Mouse (Mus musculus): ENCODE data around the gene Sept11.

DNA sequence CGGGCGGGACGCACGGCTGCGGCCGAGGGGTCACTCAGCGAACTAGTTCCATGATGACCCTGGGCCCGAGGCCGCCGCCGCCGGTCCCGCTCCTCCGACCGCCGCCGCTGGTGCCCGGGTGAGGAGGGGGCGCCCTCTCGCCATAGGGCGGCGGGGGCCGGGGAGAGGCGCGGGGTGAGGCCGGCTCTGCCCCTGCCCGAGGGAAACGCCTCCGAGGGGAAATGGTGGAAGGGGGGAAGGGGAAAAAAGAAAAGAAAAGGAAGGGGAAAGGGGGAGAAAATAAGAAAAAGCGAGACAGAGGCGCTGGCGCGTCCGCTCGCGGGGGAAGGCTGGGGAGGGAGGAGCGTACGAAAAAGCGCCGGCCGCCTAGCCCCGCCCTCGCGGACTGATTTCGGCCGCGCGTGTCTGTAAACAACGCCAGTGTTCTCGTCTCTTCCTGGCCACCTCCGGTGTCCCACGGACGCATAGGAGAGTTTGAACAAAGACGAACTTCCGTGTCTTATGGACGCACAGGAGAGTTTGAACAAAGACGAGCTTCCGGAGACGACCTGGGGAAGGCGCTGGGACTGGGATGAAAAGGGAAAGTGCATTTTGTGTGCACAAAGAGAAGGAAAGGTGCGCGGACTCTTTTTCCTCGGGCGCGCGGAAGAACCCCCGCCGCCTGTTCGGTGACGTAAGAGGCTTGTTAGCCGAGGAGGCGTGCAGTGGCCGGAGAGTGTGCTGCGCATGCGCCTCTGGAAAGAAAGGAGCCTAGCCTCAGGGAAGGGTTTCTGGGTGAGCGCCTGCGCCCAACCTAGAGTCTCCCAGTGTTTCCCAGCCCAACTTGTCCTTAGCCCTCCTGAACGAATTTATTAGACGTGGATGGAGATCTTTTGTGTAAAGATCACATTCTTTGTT is 113.1 kb downstream of the Sept11 start, which contains the start of the genes Ccni and 2010109A12Rik:
- TF ChIP-seq RAD21 (IDR thresholded peaks at IDR 0.05; ENCODE audit: low read depth, low read length) (no peak), POLR2A (IDR thresholded peaks at IDR 0.05; ENCODE audit: low read depth, low read length) (peak; percentile 80), ZKSCAN1 (IDR thresholded peaks at IDR 0.05; ENCODE audit: borderline replicate concordance, low read depth, low read length) (no peak; the same call in 1 of the 2 replicates), ZC3H11A (IDR thresholded peaks at IDR 0.05; ENCODE audit: low read depth, low read length) (no peak), MAX (IDR thresholded peaks at IDR 0.05; ENCODE audit: low read length) (peak; percentile 87; the same call in 1 of the 2 replicates), BHLHE40 (IDR thresholded peaks at IDR 0.05; ENCODE audit: low read depth, low read length) (peak; percentile 65; the same call in 1 of the 2 replicates), MXI1 (IDR thresholded peaks at IDR 0.05; ENCODE audit: low read depth, low read length) (no peak; the same call in 1 of the 2 replicates), CTCF (conservative IDR thresholded peaks at IDR 0.05 in 1 of 2, IDR thresholded peaks at IDR 0.05 in 1 of 2; ENCODE audit: low read depth in 2 of 2, low read length in 2 of 2) (no peak)

Data from CH12.LX (cell line).